Mouse (Mus musculus) heart, embryonic 11.5 days (tissue): ENCODE data around the gene Ckap4. TPM values are rescaled to one million over a fixed set of nuclear protein-coding genes. Genes with fewer than 3 reads are reported as not detected.

Experiments used
- ATAC-seq: fragments of 200-750 bp; cut with Nextera tagmentation; replicated peaks from 2 replicates; pipeline ENCODE4 v1.8.0; 2017; ENCODE audit warnings: moderate library complexity; ENCODE audit not compliant: insufficient number of reproducible peaks, low FRiP score, low TSS enrichment
- H3K27ac ChIP-seq: fragments of 300-500 bp; sonication (generic); 2 replicates; pipeline ENCODE4 v1.5.1; 2014; ENCODE audit warnings: mild to moderate bottlenecking, low read depth, low read length
- H3K27me3 ChIP-seq: fragments of 300-500 bp; sonication (generic); 2 replicates; pipeline ENCODE4 v1.6.1; 2014; ENCODE audit warnings: mild to moderate bottlenecking, low read length, mixed read lengths; ENCODE audit not compliant: control insufficient read depth, insufficient read depth
- H3K36me3 ChIP-seq: fragments of 300-500 bp; sonication (generic); 2 replicates; pipeline ENCODE4 v1.6.1; 2014; ENCODE audit warnings: mild to moderate bottlenecking, low read length, moderate library complexity, mixed read lengths; ENCODE audit not compliant: control insufficient read depth, insufficient read depth
- H3K4me1 ChIP-seq: fragments of 300-500 bp; sonication (generic); 2 replicates; pipeline ENCODE4 v1.6.1; 2014; ENCODE audit warnings: low read length; ENCODE audit not compliant: control insufficient read depth, insufficient read depth
- H3K4me2 ChIP-seq: fragments of 300-500 bp; sonication (generic); 2 replicates; pipeline ENCODE4 v1.6.1; 2014; ENCODE audit warnings: mild to moderate bottlenecking, moderate library complexity
- H3K4me3 ChIP-seq: fragments of 300-500 bp; sonication (generic); 2 replicates; pipeline ENCODE4 v1.5.1; 2014; ENCODE audit warnings: low read depth, low read length
- H3K9ac ChIP-seq: fragments of 300-500 bp; sonication (generic); 2 replicates; pipeline ENCODE4 v1.6.1; 2014; ENCODE audit warnings: mild to moderate bottlenecking, low read depth, low read length, moderate library complexity
- H3K9me3 ChIP-seq: fragments of 300-500 bp; sonication (generic); replicated peaks from 2 replicates; pipeline ENCODE4 v1.6.1; 2016; ENCODE audit warnings: low read length; ENCODE audit not compliant: control insufficient read depth
- WGBS: fragments of 180-500 bp; shearing (Covaris S2); extraction: QIAGEN DNeasy Blood & Tissue Kit; methylation state at CpG from one replicate; pipeline ENCODE4 v1.1.7; 2014; ENCODE audit not compliant: insufficient replicate concordance; 5-methylcytosine and 5-hydroxymethylcytosine counted together
- polyA plus RNA-seq: library from polyadenylated mRNA; unstranded; fragments of >200 nt; fragmentation: Nextera tagmentation; extraction: Ambion mirVana; gene quantifications from 2 replicates; pipeline ENCODE4 v1.2.1, GENCODE M21; 2014

Ckap4 gene
- polyA plus RNA-seq, 1 experiment from 2014 or later, result 103 TPM

DNA sequence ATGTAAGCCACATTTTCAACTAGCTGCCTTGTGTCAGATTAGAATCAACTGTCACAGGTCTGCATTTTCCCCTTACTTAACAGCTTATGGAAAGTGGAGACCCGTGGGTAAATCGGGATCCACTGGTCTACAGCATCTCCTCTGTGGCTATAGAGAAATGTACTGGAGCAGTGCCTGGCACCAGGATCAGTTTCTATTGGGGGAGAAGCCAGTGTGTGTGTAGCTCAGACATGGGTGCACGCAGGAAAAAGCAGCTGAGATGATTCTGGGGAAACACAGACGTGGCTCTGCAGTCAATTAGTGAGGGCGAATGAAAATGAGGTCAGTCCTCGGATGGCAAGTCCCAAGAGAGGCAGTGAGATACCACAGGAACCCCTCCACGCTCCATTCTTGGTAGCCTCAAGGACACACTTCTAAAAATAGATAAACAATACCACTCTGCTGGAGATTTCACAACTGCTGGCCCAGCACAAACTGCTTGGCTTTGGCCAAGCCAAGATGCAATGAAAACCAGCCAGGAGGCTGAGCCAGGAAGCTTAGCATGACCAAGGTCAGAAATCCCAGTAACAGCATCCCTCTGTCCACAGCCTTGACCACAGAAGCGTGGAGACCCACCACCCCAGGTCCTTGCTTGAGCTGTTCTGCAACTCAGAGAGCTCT lies 53.1 kb downstream of the Ckap4 start:
- Histone ChIP-seq H3K4me1 (peaks cover 13% of the 10 kb centered on the region), H3K4me2 (no peak overlapping the region; the same call in 1 of the 2 replicates), H3K36me3 (no peaks in the 10 kb centered on the region), H3K4me3 (no peak overlapping the region), H3K27me3 (no peaks in the 10 kb centered on the region), H3K9me3 (no peaks in the 10 kb centered on the region), H3K9ac (no peak overlapping the region), H3K27ac (peak overlapping the region; percentile 54)
- 42% methylated on average over 8 of the region's 8 CpGs for WGBS
- ATAC-seq, result no peak

GRCm38 (mm10) chr10:84480146-84480545 lies 53.7 kb downstream of the Ckap4 start:
- 84% methylated on average over 4 of the region's 4 CpGs for WGBS
- Histone ChIP-seq H3K4me3 (no peak overlapping the region), H3K27ac (peak overlapping the region; percentile 54; the same call in 1 of the 2 replicates), H3K9ac (no peak overlapping the region), H3K27me3 (no peaks in the 10 kb centered on the region), H3K9me3 (no peaks in the 10 kb centered on the region), H3K4me2 (no peak overlapping the region), H3K4me1 (peaks cover 13% of the 10 kb centered on the region), H3K36me3 (no peaks in the 10 kb centered on the region)
- ATAC-seq, result no peak

GRCm38 (mm10) chr10:84477613-84478076 lies 56.2 kb downstream of the Ckap4 start:
- no peak overlapping the region for H3K27ac ChIP-seq

GRCm38 (mm10) chr10:84477045-84477612 lies 56.7 kb downstream of the Ckap4 start:
- Histone ChIP-seq H3K9me3 (no peaks in the 10 kb centered on the region), H3K27me3 (no peaks in the 10 kb centered on the region), H3K4me2 (no peak overlapping the region), H3K36me3 (no peaks in the 10 kb centered on the region), H3K9ac (no peak overlapping the region), H3K4me1 (peaks cover 13% of the 10 kb centered on the region), H3K27ac (no peak overlapping the region), H3K4me3 (no peak overlapping the region)
- no peak for ATAC-seq
- WGBS, result 70% methylated on average over 4 of the region's 4 CpGs

More at GRCm38 (mm10) chr10:84477613-84478076, 56.2 kb downstream of the Ckap4 start:
- Histone ChIP-seq H3K9me3 (no peaks in the 10 kb centered on the region), H3K4me2 (no peak overlapping the region), H3K4me1 (peaks cover 13% of the 10 kb centered on the region), H3K9ac (no peak overlapping the region), H3K4me3 (no peak overlapping the region), H3K27me3 (no peaks in the 10 kb centered on the region), H3K36me3 (no peaks in the 10 kb centered on the region)
- WGBS, result 19% methylated on average over 3 of the region's 3 CpGs
- peak; percentile 55 for ATAC-seq

Other genes with a start within 250 kb of the Ckap4 start
- 2.4 and 3.0 TPM in 2 replicates for gene Nuak1, start 93.5 kb downstream of the Ckap4 start, polyA plus RNA-seq
- gene Tcp11l2, start 42.6 kb upstream of the Ckap4 start, polyA plus RNA-seq, result 15.2 and 16.6 TPM in 2 replicates
- gene Polr3b, start 88.2 kb upstream of the Ckap4 start, polyA plus RNA-seq, result 12.5 and 14.4 TPM in 2 replicates
- gene Rfx4, start 222.0 kb upstream of the Ckap4 start, polyA plus RNA-seq, result not detected in 2 replicates